Mouse (Mus musculus) neural tube, embryonic 13.5 days (tissue): ENCODE measurements around the gene Lmna. TPM values are rescaled to one million over a fixed set of nuclear protein-coding genes. Genes with fewer than 3 reads are reported as not detected.

Source experiments
- ATAC-seq: fragments of 200-750 bp; cut with Nextera tagmentation; 2 replicates; pipeline ENCODE4 v1.8.0; 2017; ENCODE audit warnings: low read depth, mild to moderate bottlenecking, moderate TSS enrichment, moderate library complexity
- H3K27ac ChIP-seq: fragments of 300-500 bp; sonication (generic); replicated peaks from 2 replicates; pipeline ENCODE4 v1.5.1; 2015; ENCODE audit warnings: moderate library complexity, mild to moderate bottlenecking, inconsistent platforms
- H3K27me3 ChIP-seq: fragments of 300-500 bp; sonication (generic); 2 replicates; pipeline ENCODE4 v1.6.1; 2015; ENCODE audit warnings: mild to moderate bottlenecking, inconsistent platforms
- H3K36me3 ChIP-seq: fragments of 300-500 bp; sonication (generic); 2 replicates; pipeline ENCODE4 v1.6.1; 2015; ENCODE audit warnings: mild to moderate bottlenecking, inconsistent platforms
- H3K4me1 ChIP-seq: fragments of 300-500 bp; sonication (generic); replicated peaks from 2 replicates; pipeline ENCODE4 v1.6.1; 2015; ENCODE audit warnings: inconsistent platforms
- H3K4me2 ChIP-seq: fragments of 300-500 bp; sonication (generic); 2 replicates; pipeline ENCODE4 v1.6.1; 2015; ENCODE audit warnings: inconsistent platforms, mild to moderate bottlenecking, moderate library complexity
- H3K4me3 ChIP-seq: fragments of 300-500 bp; sonication (generic); 2 replicates; pipeline ENCODE4 v1.5.1; 2015; ENCODE audit warnings: mild to moderate bottlenecking, inconsistent platforms
- H3K9ac ChIP-seq: fragments of 300-500 bp; sonication (generic); 2 replicates; pipeline ENCODE4 v1.6.1; 2015; ENCODE audit warnings: moderate library complexity, mild to moderate bottlenecking, inconsistent platforms
- H3K9me3 ChIP-seq: fragments of 300-500 bp; sonication (generic); 2 replicates; pipeline ENCODE4 v1.6.1; 2016; ENCODE audit warnings: inconsistent platforms
- WGBS: fragments of 180-500 bp; shearing (Covaris S2); methylation state at CpG from one replicate; pipeline ENCODE4 v1.1.7; 2015; 5-methylcytosine and 5-hydroxymethylcytosine counted together
- polyA plus RNA-seq: library from polyadenylated mRNA; unstranded; fragments of >200 nt; fragmentation: Nextera tagmentation; extraction: Ambion mirVana; gene quantifications from 2 replicates; pipeline ENCODE4 v1.2.1, GENCODE M21; 2015

The Lmna gene
- polyA plus RNA-seq, 1 experiment from 2014 or later: 41.9 TPM

DNA sequence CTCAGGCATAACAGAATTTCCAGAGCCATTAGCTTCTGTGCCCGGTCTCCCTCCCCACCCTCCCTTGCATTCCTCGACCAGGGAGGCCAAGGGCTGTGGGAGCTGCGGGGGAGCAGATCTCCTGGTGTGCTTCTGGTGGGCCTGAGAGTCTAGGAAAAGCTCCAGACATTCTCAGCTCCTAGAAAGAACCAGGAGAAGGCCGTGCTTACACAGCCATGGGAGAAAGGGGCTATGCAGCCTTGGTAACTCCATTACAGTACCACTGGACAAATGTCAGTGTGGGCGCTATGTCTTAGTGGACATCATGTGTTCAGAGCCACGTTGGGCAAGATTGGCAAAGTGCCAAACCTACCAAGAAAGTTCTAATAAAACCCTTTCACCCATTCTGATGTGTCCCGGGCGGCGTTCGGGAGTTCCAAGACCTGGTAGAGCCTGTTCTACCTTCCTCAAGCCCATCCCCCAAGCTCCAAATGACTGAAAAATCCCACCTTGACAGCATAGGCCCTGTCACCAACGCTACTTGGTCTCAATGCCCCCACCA is 7.7 kb downstream of the Lmna start:
- Histone ChIP-seq H3K4me1 (peaks cover 32% of the 10 kb centered on the region), H3K9ac (peak overlapping the region; percentile 88), H3K4me3 (peak overlapping the region; percentile 81), H3K27me3 (peaks cover 28% of the 10 kb centered on the region), H3K36me3 (no peaks in the 10 kb centered on the region), H3K4me2 (peak overlapping the region; percentile 98), H3K9me3 (no peaks in the 10 kb centered on the region), H3K27ac (no peak overlapping the region)
- 18% methylated on average over 11 of the region's 11 CpGs for WGBS
- no peak; the same call in 1 of the 2 replicates for ATAC-seq

DNA sequence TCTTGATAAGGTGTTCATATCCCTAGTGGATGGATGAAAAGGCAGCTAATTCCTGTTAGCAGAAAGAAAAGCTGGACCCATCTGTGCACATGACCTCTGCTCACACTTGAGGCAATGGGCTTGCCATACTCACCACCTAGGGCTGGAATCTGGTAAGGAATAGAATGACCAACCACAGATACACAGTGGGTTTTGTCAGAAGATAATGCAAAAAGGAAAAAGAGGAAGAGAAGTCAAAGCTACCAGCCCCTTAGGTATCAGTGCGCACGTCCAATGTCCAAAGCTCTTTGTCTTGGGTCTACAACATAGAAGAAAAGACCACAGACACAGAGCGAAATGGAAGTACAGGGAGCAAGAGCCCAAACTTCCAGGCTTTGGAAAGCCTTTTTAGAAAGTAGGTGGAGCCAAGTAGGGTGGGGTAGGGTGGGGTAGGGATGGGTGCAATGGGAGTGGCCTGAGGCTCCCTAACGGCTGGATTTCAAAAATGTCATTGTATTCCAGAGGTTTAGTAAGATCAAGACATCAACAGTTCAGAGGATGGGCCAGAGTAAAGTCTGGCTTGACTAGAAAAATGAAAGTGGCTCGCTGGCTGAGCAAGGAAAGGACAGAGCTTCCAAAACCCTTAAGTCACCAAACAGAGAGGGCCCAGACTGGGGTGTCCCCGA is 8.3 kb downstream of the Lmna start:
- ATAC-seq: no peak
- Histone ChIP-seq H3K4me2 (peak overlapping the region; percentile 98), H3K36me3 (no peaks in the 10 kb centered on the region), H3K4me1 (peaks cover 32% of the 10 kb centered on the region), H3K9ac (peak overlapping the region; percentile 88; the same call in 1 of the 2 replicates), H3K4me3 (peak overlapping the region; percentile 81), H3K27ac (no peak overlapping the region), H3K27me3 (peaks cover 28% of the 10 kb centered on the region), H3K9me3 (no peaks in the 10 kb centered on the region)
- 55% methylated on average over 6 of the region's 6 CpGs for WGBS

DNA sequence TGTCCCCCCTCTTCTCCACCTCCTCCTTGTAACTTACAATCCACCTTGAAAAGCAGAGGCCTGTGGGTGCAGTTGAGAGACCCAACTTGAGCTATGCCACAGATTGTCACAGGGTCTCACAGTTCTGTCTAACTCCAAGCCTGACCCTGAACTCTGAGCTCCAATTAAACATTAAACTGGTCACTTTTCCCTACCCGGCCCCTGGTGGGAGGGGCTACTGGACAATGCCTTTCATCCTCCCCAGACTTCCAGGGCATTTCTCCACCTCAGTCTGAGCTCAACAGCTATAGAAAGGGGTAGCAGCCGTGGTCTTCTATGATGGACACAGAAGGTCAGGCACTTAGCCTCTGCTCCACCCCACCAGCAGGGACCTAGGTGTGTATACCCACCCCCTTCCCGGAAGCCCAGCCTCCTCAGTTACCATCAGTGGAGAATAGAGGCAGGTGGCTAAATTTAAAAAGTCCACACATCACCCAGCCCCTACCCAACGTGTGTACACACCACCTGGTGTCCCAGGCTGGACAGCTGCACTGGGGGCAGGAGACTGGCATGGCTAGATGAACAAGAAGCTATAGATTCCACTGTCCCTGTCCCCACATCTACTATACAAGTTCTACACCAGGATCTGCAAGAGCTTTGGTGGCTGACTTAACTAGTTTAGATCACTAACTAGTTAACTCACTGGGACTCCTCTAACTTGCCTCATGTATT is 8.9 kb downstream of the Lmna start:
- H3K4me1 ChIP-seq: peaks cover 32% of the 10 kb centered on the region
- no peak for ATAC-seq
- peak overlapping the region; percentile 98 for H3K4me2 ChIP-seq
- H3K27me3 ChIP-seq: peaks cover 28% of the 10 kb centered on the region
- H3K9ac ChIP-seq: no peak overlapping the region
- H3K4me3 ChIP-seq: peak overlapping the region; percentile 81; the same call in 1 of the 2 replicates
- 43% methylated on average over 4 of the region's 4 CpGs for WGBS
- no peaks in the 10 kb centered on the region for H3K9me3 ChIP-seq
- H3K27ac ChIP-seq: no peak overlapping the region
- no peaks in the 10 kb centered on the region for H3K36me3 ChIP-seq

DNA sequence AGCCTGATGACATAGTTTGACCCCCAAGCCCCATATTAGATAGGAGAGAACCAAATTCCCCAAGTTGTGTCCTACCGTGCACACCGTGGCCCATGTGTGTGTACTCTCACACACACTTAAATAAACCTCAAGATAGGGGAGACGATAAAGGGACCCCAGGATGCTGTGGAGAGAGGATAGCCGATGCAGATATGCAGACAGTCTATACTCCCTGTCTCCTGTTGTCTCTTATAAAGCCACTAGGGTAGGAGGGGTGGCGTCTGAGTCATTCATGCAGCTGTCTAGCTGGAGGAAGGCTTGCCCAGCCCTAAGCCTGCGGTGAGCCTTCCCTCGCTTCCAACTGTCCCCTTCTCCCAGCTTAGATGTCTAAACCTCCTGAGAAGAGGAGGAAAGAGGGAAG is 9.7 kb downstream of the Lmna start:
- ATAC-seq: no peak
- no peaks in the 10 kb centered on the region for H3K9me3 ChIP-seq
- H3K27ac ChIP-seq: no peak overlapping the region
- H3K9ac ChIP-seq: no peak overlapping the region
- H3K27me3 ChIP-seq: peaks cover 28% of the 10 kb centered on the region
- no peak overlapping the region for H3K4me3 ChIP-seq
- H3K4me2 ChIP-seq: no peak overlapping the region
- 83% methylated on average over 7 of the region's 7 CpGs for WGBS
- no peaks in the 10 kb centered on the region for H3K36me3 ChIP-seq
- peaks cover 38% of the 10 kb centered on the region for H3K4me1 ChIP-seq

DNA sequence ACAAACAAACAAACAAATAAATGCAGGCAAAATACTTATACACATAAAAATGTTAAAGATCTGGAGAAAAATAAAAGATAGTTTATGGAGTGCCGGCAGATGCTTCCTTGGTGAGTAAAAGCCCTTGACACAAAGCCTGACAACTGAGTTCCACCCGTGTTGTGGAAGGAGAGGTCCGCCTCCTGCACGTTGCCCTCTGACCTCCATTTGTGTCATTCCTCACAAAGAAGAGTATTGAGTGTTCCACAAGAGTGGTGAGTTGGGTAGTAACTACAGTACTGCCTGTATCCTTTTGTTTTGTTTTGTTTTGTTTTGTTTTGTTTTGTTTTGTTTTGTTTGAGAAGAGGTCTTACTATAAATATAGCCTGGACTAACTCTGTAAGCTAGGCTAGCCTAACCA is 10.2 kb downstream of the Lmna start:
- Histone ChIP-seq H3K27me3 (peaks cover 28% of the 10 kb centered on the region), H3K4me3 (no peak overlapping the region), H3K36me3 (no peaks in the 10 kb centered on the region), H3K9me3 (no peaks in the 10 kb centered on the region), H3K4me2 (no peak overlapping the region), H3K27ac (no peak overlapping the region), H3K4me1 (peaks cover 43% of the 10 kb centered on the region), H3K9ac (no peak overlapping the region)
- 60% methylated on average over 4 of the region's 4 CpGs for WGBS
- no peak for ATAC-seq

DNA sequence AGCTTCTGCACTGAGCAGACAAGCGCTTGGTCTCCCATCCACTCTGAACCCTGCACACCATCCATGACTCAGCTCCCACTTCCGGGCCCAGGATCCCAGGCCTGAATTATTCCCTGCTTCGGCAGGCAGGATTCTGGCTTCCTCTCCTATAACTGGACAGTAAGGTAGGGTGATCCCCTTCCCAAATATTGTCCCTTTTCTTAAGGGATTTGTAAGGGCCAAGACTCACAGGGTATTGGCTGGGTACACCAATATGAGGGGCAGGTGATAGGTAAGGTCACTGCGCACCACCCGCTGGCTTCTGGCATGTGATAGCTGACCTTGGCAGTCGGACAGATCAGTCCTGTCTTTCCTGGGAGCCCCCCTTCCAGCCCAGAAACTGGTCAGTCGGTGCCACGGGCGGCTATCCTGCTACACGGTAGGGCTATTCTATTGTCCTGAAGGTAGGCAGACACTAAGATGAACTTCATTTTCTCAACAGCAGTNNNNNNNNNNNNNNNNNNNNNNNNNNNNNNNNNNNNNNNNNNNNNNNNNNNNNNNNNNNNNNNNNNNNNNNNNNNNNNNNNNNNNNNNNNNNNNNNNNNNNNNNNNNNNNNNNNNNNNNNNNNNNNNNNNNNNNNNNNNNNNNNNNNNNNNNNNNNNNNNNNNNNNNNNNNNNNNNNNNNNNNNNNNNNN is 13.9 kb downstream of the Lmna start:
- peaks cover 36% of the 10 kb centered on the region for H3K4me1 ChIP-seq
- no peak for ATAC-seq
- H3K27ac ChIP-seq: no peak overlapping the region
- 78% methylated on average over 10 of the region's 10 CpGs for WGBS
- H3K9me3 ChIP-seq: no peaks in the 10 kb centered on the region
- H3K36me3 ChIP-seq: no peaks in the 10 kb centered on the region
- H3K9ac ChIP-seq: 0 out of 2 replicates have a peak overlapping the region, but pooled peaks have one; percentile 28
- H3K4me2 ChIP-seq: no peak overlapping the region
- peaks cover 7% of the 10 kb centered on the region for H3K27me3 ChIP-seq
- no peak overlapping the region for H3K4me3 ChIP-seq

DNA sequence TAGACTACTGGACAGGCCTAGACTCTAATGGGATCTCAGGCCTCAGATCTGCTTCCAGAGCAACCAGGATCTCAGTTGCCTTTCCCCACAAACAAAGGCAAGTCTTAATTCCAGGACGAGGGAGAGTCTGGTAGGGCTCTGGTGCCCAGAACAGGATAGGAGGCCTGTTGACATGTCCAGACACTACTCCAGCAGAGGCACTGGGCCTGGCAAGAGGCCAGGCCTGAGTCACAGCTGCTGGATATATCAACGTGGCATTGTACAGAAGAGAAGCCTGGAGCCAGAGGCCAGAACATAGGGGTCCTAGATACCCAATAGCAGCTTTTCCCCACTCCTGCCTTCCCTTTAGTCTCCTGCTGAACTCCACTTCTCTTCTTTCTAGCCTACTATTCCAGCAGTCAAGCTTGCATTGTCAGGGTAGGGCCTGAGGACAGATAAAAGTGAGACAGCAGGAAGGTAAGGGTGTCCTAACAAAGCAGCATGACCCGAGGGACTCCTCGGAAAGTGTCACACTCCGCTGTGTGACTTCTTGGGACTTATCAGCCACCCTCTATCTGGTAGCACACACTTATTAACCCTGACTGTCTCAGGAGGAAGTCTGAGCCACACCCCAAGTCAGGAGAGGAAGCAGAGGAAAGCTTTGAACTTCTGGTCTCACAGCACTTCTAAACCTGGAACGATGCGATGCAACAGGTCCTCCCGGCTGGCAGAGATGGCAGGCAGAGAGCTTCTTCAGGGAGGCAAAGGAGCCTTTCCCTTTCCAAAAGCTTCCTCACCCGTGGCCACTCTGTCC is 14.7 kb downstream of the Lmna start:
- 72% methylated on average over 9 of the region's 9 CpGs for WGBS
- ATAC-seq: no peak

DNA sequence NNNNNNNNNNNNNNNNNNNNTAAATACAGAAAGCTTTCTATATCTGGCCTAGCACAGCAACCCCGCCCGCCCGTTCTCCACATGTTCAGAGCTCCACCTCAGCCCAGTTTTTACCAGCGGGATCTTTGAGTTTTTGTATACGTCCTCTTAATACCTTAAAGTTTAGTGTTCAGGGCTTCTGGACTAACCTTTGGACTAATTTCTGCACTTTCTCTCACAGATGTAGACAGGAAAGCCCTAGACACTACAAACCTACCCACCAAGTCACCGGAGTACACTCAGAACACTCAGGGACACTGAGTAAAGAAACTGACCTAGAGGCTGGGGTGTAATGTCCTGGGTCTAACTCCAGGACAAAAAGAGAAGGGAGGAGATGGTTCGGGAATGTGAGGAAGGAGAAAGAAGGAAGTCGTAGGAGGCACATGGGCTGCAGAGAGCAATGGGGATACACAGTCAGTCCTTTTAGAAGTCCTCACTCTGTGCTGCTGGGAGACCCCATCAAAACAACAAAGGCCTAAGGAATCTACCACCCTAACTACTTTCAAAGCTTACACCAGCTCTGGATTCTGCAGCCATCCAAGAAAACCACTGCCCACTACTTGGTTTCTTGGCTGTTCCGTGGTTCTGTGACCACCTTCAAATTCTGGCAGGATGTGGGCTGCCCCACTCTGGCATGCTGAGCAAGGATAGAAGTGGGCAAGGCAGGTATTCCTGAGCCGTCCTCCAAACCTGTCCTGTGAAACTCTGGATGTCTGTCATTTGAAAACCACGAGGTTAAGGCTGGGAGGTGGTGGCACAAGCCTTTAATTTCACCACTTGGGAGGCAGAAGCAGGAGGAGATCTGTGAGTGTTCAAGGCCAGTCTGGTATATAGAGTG is 15.8 kb downstream of the Lmna start:
- Histone ChIP-seq H3K9ac (0 out of 2 replicates have a peak overlapping the region, but pooled peaks have one; percentile 12), H3K4me3 (no peak overlapping the region), H3K36me3 (no peaks in the 10 kb centered on the region), H3K9me3 (no peaks in the 10 kb centered on the region), H3K4me2 (peak overlapping the region; percentile 65; the same call in 1 of the 2 replicates), H3K27me3 (peaks cover 4% of the 10 kb centered on the region), H3K4me1 (peaks cover 42% of the 10 kb centered on the region), H3K27ac (no peak overlapping the region; the same call in 1 of the 2 replicates)
- ATAC-seq: no peak
- WGBS: 77% methylated on average over 11 of the region's 11 CpGs

More for the DNA sequence above, 14.7 kb downstream of the Lmna start:
- Histone ChIP-seq H3K4me3 (no peak overlapping the region), H3K4me1 (peaks cover 38% of the 10 kb centered on the region), H3K27me3 (peaks cover 4% of the 10 kb centered on the region; the same call in 1 of the 2 replicates), H3K4me2 (no peak overlapping the region), H3K36me3 (no peaks in the 10 kb centered on the region), H3K27ac (peak overlapping the region; percentile 43; the same call in 1 of the 2 replicates), H3K9ac (0 out of 2 replicates have a peak overlapping the region, but pooled peaks have one; percentile 28), H3K9me3 (no peaks in the 10 kb centered on the region)

DNA sequence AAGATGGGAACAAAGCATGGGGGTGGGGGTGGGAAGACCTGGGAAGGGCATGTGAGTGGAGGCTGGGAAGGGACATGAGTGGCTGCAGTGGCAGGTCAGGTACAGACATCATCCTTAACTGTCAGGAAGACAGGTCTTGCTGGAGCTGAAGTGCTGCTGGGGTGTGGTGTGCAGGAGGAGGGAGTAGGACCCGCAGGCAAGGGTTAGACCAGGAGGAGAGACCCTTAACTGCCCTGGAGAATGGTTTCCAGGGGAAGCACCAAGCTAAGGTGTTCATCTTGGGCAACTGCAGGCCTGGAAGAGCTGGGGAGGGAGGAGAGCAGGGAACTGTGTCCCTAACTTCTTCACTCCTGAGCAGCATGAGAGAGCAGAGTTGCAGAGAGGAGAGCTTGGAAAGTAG is 22.4 kb downstream of the Lmna start:
- Histone ChIP-seq H3K9ac (no peak overlapping the region), H3K9me3 (no peaks in the 10 kb centered on the region), H3K4me2 (no peak overlapping the region), H3K27ac (no peak overlapping the region), H3K4me3 (no peak overlapping the region), H3K36me3 (peaks cover 21% of the 10 kb centered on the region), H3K27me3 (peaks cover 55% of the 10 kb centered on the region), H3K4me1 (peaks cover 31% of the 10 kb centered on the region)
- no peak for ATAC-seq
- 68% methylated on average over 1 of the region's 1 CpGs for WGBS

DNA sequence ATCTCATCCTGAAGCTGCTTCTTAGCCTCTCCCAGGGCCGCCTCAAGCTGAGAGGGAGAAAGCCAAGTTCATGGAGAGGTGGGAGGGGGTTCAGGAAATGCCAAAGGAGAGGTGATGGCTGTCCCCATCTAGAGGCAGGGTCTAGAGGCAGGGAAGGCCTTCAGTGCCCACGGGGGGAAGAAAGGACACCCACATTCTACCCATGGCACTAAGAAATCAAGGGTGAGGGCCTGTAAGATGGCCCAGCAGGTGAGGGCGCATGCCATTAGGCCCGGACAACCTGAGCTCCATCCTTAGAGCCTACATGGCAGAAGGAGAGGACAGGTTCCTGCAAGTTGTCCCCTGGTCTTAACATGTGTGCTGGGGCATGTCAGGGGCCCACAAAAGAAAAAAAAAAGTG is 22.9 kb downstream of the Lmna start:
- H3K9me3 ChIP-seq: no peaks in the 10 kb centered on the region
- peaks cover 34% of the 10 kb centered on the region for H3K4me1 ChIP-seq
- peaks cover 61% of the 10 kb centered on the region for H3K27me3 ChIP-seq
- H3K27ac ChIP-seq: no peak overlapping the region
- ATAC-seq: no peak
- WGBS: 66% methylated on average over 4 of the region's 4 CpGs
- H3K4me3 ChIP-seq: no peak overlapping the region
- H3K9ac ChIP-seq: no peak overlapping the region
- no peak overlapping the region for H3K4me2 ChIP-seq
- H3K36me3 ChIP-seq: peaks cover 21% of the 10 kb centered on the region

DNA sequence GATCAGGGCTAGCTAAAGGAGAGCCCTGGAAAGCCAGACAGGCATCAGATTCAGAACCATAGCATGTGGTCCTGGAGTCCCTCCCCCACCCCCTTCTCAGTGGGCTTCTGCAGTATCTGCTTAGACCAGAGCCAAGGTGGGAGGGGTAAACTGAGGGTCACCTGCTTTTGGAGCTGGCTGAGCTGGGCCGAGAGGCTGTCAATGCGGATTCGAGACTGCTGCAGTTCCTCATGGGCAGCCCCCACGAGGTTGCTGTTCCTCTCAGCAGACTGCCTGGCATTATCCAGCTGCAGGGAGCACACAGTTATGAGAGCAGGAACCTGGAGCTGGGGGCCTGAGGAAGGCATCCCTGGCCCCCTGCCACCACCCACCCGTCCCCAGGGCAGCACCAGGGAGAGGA is 23.7 kb downstream of the Lmna start:
- Histone ChIP-seq H3K4me3 (no peak overlapping the region), H3K4me2 (no peak overlapping the region), H3K27me3 (peaks cover 63% of the 10 kb centered on the region), H3K27ac (no peak overlapping the region), H3K9me3 (no peaks in the 10 kb centered on the region), H3K9ac (no peak overlapping the region), H3K36me3 (peaks cover 21% of the 10 kb centered on the region), H3K4me1 (peaks cover 35% of the 10 kb centered on the region)
- 63% methylated on average over 5 of the region's 5 CpGs for WGBS
- ATAC-seq: no peak
